Mouse (Mus musculus) heart, embryonic 10.5 days (tissue): ENCODE measurements at regions not wholly inside any gene's neighbourhood (a gene's known extent, or its start where the extent isn't known, plus 50 kb on each side); places are given as distances from the start of the nearest gene placed in this dataset.
A peak's percentile ranks its signal among the peaks of the same experiment; 100 is the strongest.

ENCODE experiments used
- DNase-seq: peaks from one replicate; pipeline ENCODE4 v3.0.0-alpha.2; 2017; ENCODE audit warnings: low spot score
- H3K27ac ChIP-seq: fragments of 300-500 bp; sonication (generic); 2 replicates; pipeline ENCODE4 v1.5.1; 2016; ENCODE audit warnings: mild to moderate bottlenecking
- H3K27me3 ChIP-seq: fragments of 300-500 bp; sonication (generic); 2 replicates; pipeline ENCODE4 v1.6.1; 2016; ENCODE audit warnings: mild to moderate bottlenecking; ENCODE audit not compliant: poor library complexity, insufficient read depth, severe bottlenecking
- H3K36me3 ChIP-seq: fragments of 300-500 bp; sonication (generic); 2 replicates; pipeline ENCODE4 v1.6.1; 2016; ENCODE audit warnings: mild to moderate bottlenecking, moderate library complexity
- H3K4me1 ChIP-seq: fragments of 300-500 bp; sonication (generic); 2 replicates; pipeline ENCODE4 v1.6.1; 2016; ENCODE audit warnings: mild to moderate bottlenecking
- H3K4me3 ChIP-seq: fragments of 300-500 bp; sonication (generic); 2 replicates; pipeline ENCODE4 v1.5.1; 2016; ENCODE audit warnings: mild to moderate bottlenecking, moderate library complexity
- H3K9me3 ChIP-seq: fragments of 300-500 bp; sonication (generic); 2 replicates; pipeline ENCODE4 v1.6.1; 2016; ENCODE audit warnings: mild to moderate bottlenecking, moderate library complexity
- WGBS: fragments of 180-500 bp; shearing (Covaris S2); methylation state at CpG from one replicate; pipeline ENCODE4 v1.1.7; 2016; 5-methylcytosine and 5-hydroxymethylcytosine counted together

GRCm38 (mm10) chr1:176683146-176683545 lies 130.7 kb downstream of the Cep170 start:
- no peak for DNase-seq
- Histone ChIP-seq H3K4me3 (no peak overlapping the region), H3K27me3 (no peaks in the 10 kb centered on the region), H3K27ac (no peak overlapping the region), H3K9me3 (no peaks in the 10 kb centered on the region), H3K4me1 (no peaks in the 10 kb centered on the region), H3K36me3 (no peaks in the 10 kb centered on the region)
- WGBS: 62% methylated on average over 6 of the region's 6 CpGs

- Histone ChIP-seq H3K4me1 (no peaks in the 10 kb centered on the region), H3K27me3 (no peaks in the 10 kb centered on the region), H3K36me3 (no peaks in the 10 kb centered on the region), H3K9me3 (0 out of 2 replicates have a peak, but pooled peaks cover 1% of the 10 kb centered on the region), H3K4me3 (no peak overlapping the region), H3K27ac (no peak overlapping the region)
- WGBS: 63% methylated on average over 8 of the region's 8 CpGs
- no peak for DNase-seq
Measured at GRCm38 (mm10) chr1:176681971-176682370, 131.9 kb downstream of the Cep170 start.

- H3K27ac ChIP-seq: no peak overlapping the region
Measured at GRCm38 (mm10) chr1:176675184-176675583, 138.7 kb downstream of the Cep170 start.

GRCm38 (mm10) chr1:176671081-176671480 lies 142.8 kb downstream of the Cep170 start:
- no peaks in the 10 kb centered on the region for H3K36me3 ChIP-seq
- H3K4me1 ChIP-seq: peaks cover 11% of the 10 kb centered on the region; the same call in 1 of the 2 replicates
- H3K27ac ChIP-seq: no peak overlapping the region
- H3K27me3 ChIP-seq: no peaks in the 10 kb centered on the region
- WGBS: 76% methylated on average over 3 of the region's 3 CpGs
- no peak overlapping the region for H3K4me3 ChIP-seq
- no peaks in the 10 kb centered on the region for H3K9me3 ChIP-seq
- DNase-seq: no peak

More at GRCm38 (mm10) chr1:176675184-176675583, 138.7 kb downstream of the Cep170 start:
- no peak overlapping the region for H3K4me3 ChIP-seq
- no peaks in the 10 kb centered on the region for H3K27me3 ChIP-seq
- H3K4me1 ChIP-seq: peaks cover 11% of the 10 kb centered on the region; the same call in 1 of the 2 replicates
- H3K9me3 ChIP-seq: 0 out of 2 replicates have a peak, but pooled peaks cover 4% of the 10 kb centered on the region
- H3K36me3 ChIP-seq: no peaks in the 10 kb centered on the region
- DNase-seq: no peak

GRCm38 (mm10) chr1:176667552-176668306 lies 146.1 kb downstream of the Cep170 start:
- H3K27ac ChIP-seq: no peak overlapping the region
- H3K4me1 ChIP-seq: no peaks in the 10 kb centered on the region
- H3K9me3 ChIP-seq: no peaks in the 10 kb centered on the region
- no peak overlapping the region for H3K4me3 ChIP-seq
- H3K36me3 ChIP-seq: no peaks in the 10 kb centered on the region
- peak; percentile 54 for DNase-seq
- H3K27me3 ChIP-seq: no peaks in the 10 kb centered on the region
- WGBS: 50% methylated on average over 8 of the region's 8 CpGs

GRCm38 (mm10) chr1:176660286-176660685 lies 153.6 kb downstream of the Cep170 start:
- DNase-seq: peak; percentile 63
- Histone ChIP-seq H3K27me3 (no peaks in the 10 kb centered on the region), H3K9me3 (no peaks in the 10 kb centered on the region), H3K36me3 (no peaks in the 10 kb centered on the region), H3K4me1 (no peaks in the 10 kb centered on the region), H3K27ac (no peak overlapping the region), H3K4me3 (no peak overlapping the region)
- 83% methylated on average over 6 of the region's 6 CpGs for WGBS

- DNase-seq: no peak
- Histone ChIP-seq H3K36me3 (no peaks in the 10 kb centered on the region), H3K27me3 (no peaks in the 10 kb centered on the region), H3K27ac (no peak overlapping the region), H3K4me3 (no peak overlapping the region), H3K9me3 (no peaks in the 10 kb centered on the region), H3K4me1 (no peaks in the 10 kb centered on the region)
Measured at GRCm38 (mm10) chr1:176658639-176659038, 155.2 kb downstream of the Cep170 start.

- WGBS: 66% methylated on average over 3 of the region's 3 CpGs
Measured at GRCm38 (mm10) chr1:176655487-176656333, 158.2 kb downstream of the Cep170 start.

GRCm38 (mm10) chr1:176644248-176644647 lies 169.6 kb downstream of the Cep170 start:
- Histone ChIP-seq H3K4me3 (no peak overlapping the region), H3K4me1 (no peaks in the 10 kb centered on the region), H3K36me3 (no peaks in the 10 kb centered on the region), H3K9me3 (no peaks in the 10 kb centered on the region), H3K27ac (no peak overlapping the region), H3K27me3 (no peaks in the 10 kb centered on the region)
- no peak for DNase-seq
- 41% methylated on average over 1 of the region's 1 CpGs for WGBS

More at GRCm38 (mm10) chr1:176655487-176656333, 158.2 kb downstream of the Cep170 start:
- no peaks in the 10 kb centered on the region for H3K36me3 ChIP-seq
- no peaks in the 10 kb centered on the region for H3K4me1 ChIP-seq
- no peak for DNase-seq
- H3K9me3 ChIP-seq: no peaks in the 10 kb centered on the region
- H3K27me3 ChIP-seq: no peaks in the 10 kb centered on the region
- no peak overlapping the region for H3K4me3 ChIP-seq
- no peak overlapping the region for H3K27ac ChIP-seq

GRCm38 (mm10) chr1:176623171-176623570 lies 190.7 kb downstream of the Cep170 start:
- no peaks in the 10 kb centered on the region for H3K9me3 ChIP-seq
- WGBS: 93% methylated on average over 4 of the region's 4 CpGs

GRCm38 (mm10) chr1:176622213-176622612 lies 191.7 kb downstream of the Cep170 start:
- Histone ChIP-seq H3K4me1 (no peaks in the 10 kb centered on the region), H3K9me3 (no peaks in the 10 kb centered on the region), H3K4me3 (no peak overlapping the region), H3K36me3 (no peaks in the 10 kb centered on the region), H3K27me3 (no peaks in the 10 kb centered on the region), H3K27ac (no peak overlapping the region)
- DNase-seq: no peak
- 82% methylated on average over 5 of the region's 5 CpGs for WGBS

More at GRCm38 (mm10) chr1:176623171-176623570, 190.7 kb downstream of the Cep170 start:
- DNase-seq: no peak
- Histone ChIP-seq H3K27ac (no peak overlapping the region), H3K4me3 (no peak overlapping the region), H3K36me3 (no peaks in the 10 kb centered on the region), H3K27me3 (no peaks in the 10 kb centered on the region), H3K4me1 (no peaks in the 10 kb centered on the region)

GRCm38 (mm10) chr1:176621285-176621684 lies 192.6 kb downstream of the Cep170 start:
- Histone ChIP-seq H3K4me1 (no peaks in the 10 kb centered on the region), H3K27ac (no peak overlapping the region), H3K4me3 (no peak overlapping the region), H3K27me3 (no peaks in the 10 kb centered on the region), H3K9me3 (no peaks in the 10 kb centered on the region), H3K36me3 (no peaks in the 10 kb centered on the region)
- DNase-seq: no peak
- WGBS: 92% methylated on average over 2 of the region's 2 CpGs

- DNase-seq: no peak
- WGBS: 82% methylated on average over 4 of the region's 4 CpGs
Measured at GRCm38 (mm10) chr1:176618896-176619295, 195.0 kb downstream of the Cep170 start.

More at GRCm38 (mm10) chr1:176618896-176619295, 195.0 kb downstream of the Cep170 start:
- H3K9me3 ChIP-seq: no peaks in the 10 kb centered on the region
- no peak overlapping the region for H3K4me3 ChIP-seq
- no peaks in the 10 kb centered on the region for H3K27me3 ChIP-seq
- no peaks in the 10 kb centered on the region for H3K4me1 ChIP-seq
- H3K36me3 ChIP-seq: no peaks in the 10 kb centered on the region
- no peak overlapping the region for H3K27ac ChIP-seq
